Mouse (Mus musculus) heart, embryonic 11.5 days (tissue): ENCODE results near the gene Gm28035. TPM values are rescaled to one million over a fixed set of nuclear protein-coding genes. Genes with fewer than 3 reads are reported as not detected.

ENCODE experiments used
- ATAC-seq: fragments of 200-750 bp; cut with Nextera tagmentation; replicated peaks from 2 replicates; pipeline ENCODE4 v1.8.0; 2017; ENCODE audit warnings: moderate library complexity; ENCODE audit not compliant: insufficient number of reproducible peaks, low FRiP score, low TSS enrichment
- H3K27ac ChIP-seq: fragments of 300-500 bp; sonication (generic); 2 replicates; pipeline ENCODE4 v1.5.1; 2014; ENCODE audit warnings: mild to moderate bottlenecking, low read depth, low read length
- H3K27me3 ChIP-seq: fragments of 300-500 bp; sonication (generic); 2 replicates; pipeline ENCODE4 v1.6.1; 2014; ENCODE audit warnings: mild to moderate bottlenecking, low read length, mixed read lengths; ENCODE audit not compliant: control insufficient read depth, insufficient read depth
- H3K36me3 ChIP-seq: fragments of 300-500 bp; sonication (generic); 2 replicates; pipeline ENCODE4 v1.6.1; 2014; ENCODE audit warnings: mild to moderate bottlenecking, low read length, moderate library complexity, mixed read lengths; ENCODE audit not compliant: control insufficient read depth, insufficient read depth
- H3K4me1 ChIP-seq: fragments of 300-500 bp; sonication (generic); 2 replicates; pipeline ENCODE4 v1.6.1; 2014; ENCODE audit warnings: low read length; ENCODE audit not compliant: control insufficient read depth, insufficient read depth
- H3K4me2 ChIP-seq: fragments of 300-500 bp; sonication (generic); 2 replicates; pipeline ENCODE4 v1.6.1; 2014; ENCODE audit warnings: mild to moderate bottlenecking, moderate library complexity
- H3K4me3 ChIP-seq: fragments of 300-500 bp; sonication (generic); 2 replicates; pipeline ENCODE4 v1.5.1; 2014; ENCODE audit warnings: low read depth, low read length
- H3K9ac ChIP-seq: fragments of 300-500 bp; sonication (generic); 2 replicates; pipeline ENCODE4 v1.6.1; 2014; ENCODE audit warnings: mild to moderate bottlenecking, low read depth, low read length, moderate library complexity
- H3K9me3 ChIP-seq: fragments of 300-500 bp; sonication (generic); replicated peaks from 2 replicates; pipeline ENCODE4 v1.6.1; 2016; ENCODE audit warnings: low read length; ENCODE audit not compliant: control insufficient read depth
- WGBS: fragments of 180-500 bp; shearing (Covaris S2); extraction: QIAGEN DNeasy Blood & Tissue Kit; methylation state at CpG from one replicate; pipeline ENCODE4 v1.1.7; 2014; ENCODE audit not compliant: insufficient replicate concordance; 5-methylcytosine and 5-hydroxymethylcytosine counted together
- polyA plus RNA-seq: library from polyadenylated mRNA; unstranded; fragments of >200 nt; fragmentation: Nextera tagmentation; extraction: Ambion mirVana; gene quantifications from 2 replicates; pipeline ENCODE4 v1.2.1, GENCODE M21; 2014

The Gm28035 gene
- polyA plus RNA-seq, 1 experiment from 2014 or later = not detected

DNA sequence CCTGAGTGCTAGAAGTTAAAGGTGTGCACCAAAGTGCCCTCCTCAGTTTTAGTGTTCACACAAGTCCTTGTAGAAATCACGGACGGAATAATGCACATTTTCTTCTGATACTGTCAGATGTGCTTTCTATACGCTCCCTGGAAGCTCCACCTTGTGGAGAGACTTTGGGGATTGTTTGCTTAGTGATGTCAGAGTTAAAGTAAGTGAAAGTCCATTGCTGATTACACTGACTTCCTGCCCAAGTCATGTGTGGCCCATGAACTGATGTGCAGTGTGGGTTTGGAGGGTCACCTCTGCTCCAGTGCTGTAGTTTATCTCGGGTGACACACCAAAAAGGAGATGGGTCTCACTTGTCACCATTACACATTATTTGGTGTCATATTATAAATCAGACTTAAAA lies 78.9 kb downstream of the Gm28035 start:
- Histone ChIP-seq H3K4me1 (no peaks in the 10 kb centered on the region), H3K27me3 (no peaks in the 10 kb centered on the region), H3K4me3 (no peak overlapping the region), H3K9me3 (no peaks in the 10 kb centered on the region), H3K36me3 (peaks cover 60% of the 10 kb centered on the region), H3K27ac (no peak overlapping the region), H3K4me2 (no peak overlapping the region), H3K9ac (no peak overlapping the region)
- ATAC-seq = no peak
- WGBS = 84% methylated on average over 4 of the region's 4 CpGs

GRCm38 (mm10) chr2:30323111-30323510 lies 82.7 kb downstream of the Gm28035 start:
- no peaks in the 10 kb centered on the region for H3K4me1 ChIP-seq
- no peak overlapping the region for H3K27ac ChIP-seq
- H3K9me3 ChIP-seq = no peaks in the 10 kb centered on the region
- H3K36me3 ChIP-seq = peaks cover 51% of the 10 kb centered on the region
- no peak overlapping the region for H3K9ac ChIP-seq
- H3K4me2 ChIP-seq = no peak overlapping the region
- H3K27me3 ChIP-seq = no peaks in the 10 kb centered on the region
- WGBS = 91% methylated on average over 7 of the region's 7 CpGs
- no peak for ATAC-seq
- H3K4me3 ChIP-seq = no peak overlapping the region

DNA sequence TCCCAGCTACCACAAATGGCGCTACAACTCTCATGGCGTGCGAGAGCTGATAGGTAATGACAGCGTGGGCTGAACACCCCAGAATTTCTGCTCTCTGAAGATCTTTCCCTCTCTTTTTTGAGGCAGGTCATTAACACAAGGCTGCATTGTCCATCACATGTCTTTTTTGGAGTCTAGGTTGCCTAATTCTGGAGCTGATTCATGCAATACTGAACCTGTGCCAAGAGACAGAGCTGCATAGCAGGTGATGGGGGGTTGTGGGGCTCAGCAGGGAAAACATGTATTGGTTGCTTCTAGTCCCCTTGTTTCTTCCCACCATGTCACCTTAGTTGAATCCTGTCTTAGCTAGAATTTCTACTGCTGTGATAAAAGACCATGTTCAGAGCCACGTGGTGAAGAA lies 84.9 kb downstream of the Gm28035 start:
- Histone ChIP-seq H3K9me3 (no peaks in the 10 kb centered on the region), H3K27ac (no peak overlapping the region), H3K4me1 (no peaks in the 10 kb centered on the region), H3K36me3 (peaks cover 59% of the 10 kb centered on the region), H3K9ac (no peak overlapping the region), H3K4me3 (no peak overlapping the region), H3K4me2 (no peak overlapping the region), H3K27me3 (no peaks in the 10 kb centered on the region)
- ATAC-seq = no peak
- WGBS = 88% methylated on average over 5 of the region's 5 CpGs

DNA sequence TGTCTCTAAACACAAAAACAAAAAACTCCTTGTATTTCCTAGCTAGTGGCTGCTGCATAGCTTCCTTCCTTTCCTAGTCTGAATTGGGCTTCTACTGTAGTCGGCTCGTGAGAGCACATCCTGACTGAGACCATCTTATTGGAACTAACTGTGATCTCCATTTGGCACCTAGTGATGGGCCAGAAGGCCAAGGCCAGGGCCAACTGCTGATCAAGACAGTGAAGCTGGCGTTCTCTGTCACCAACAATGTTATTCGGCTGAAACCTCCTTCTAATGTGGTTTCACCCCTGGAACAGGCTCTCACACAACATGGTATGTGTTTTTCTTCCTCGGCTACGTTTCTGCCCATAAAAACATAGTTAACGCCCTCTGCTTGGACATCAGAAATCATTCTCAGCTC lies 86.9 kb downstream of the Gm28035 start:
- H3K27ac ChIP-seq = no peak overlapping the region
- no peak for ATAC-seq
- H3K4me3 ChIP-seq = no peak overlapping the region
- no peaks in the 10 kb centered on the region for H3K4me1 ChIP-seq
- peaks cover 59% of the 10 kb centered on the region for H3K36me3 ChIP-seq
- no peaks in the 10 kb centered on the region for H3K27me3 ChIP-seq
- WGBS = 92% methylated on average over 7 of the region's 7 CpGs
- H3K9me3 ChIP-seq = no peaks in the 10 kb centered on the region
- no peak overlapping the region for H3K4me2 ChIP-seq
- H3K9ac ChIP-seq = no peak overlapping the region

DNA sequence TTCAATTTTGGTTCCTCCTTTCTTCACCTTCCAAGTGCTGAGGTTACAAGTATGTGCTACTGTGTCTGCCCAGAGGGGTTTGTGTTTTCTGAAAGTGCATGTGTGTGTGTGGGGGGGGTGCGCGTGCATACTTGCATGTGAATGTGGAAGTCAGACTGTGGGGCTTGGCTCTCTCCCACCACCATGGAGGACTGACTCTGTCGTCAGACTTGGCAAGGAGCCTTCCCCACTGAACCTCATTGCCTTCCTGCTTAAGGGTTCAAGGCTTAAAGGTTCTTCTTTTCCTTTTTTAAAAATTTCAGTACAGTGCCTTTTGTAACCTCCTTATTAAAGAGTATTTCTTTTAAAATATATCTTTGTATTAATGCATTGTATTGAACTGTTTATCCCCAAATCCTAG lies 88.4 kb downstream of the Gm28035 start:
- Histone ChIP-seq H3K9ac (no peak overlapping the region), H3K9me3 (no peaks in the 10 kb centered on the region), H3K36me3 (peaks cover 56% of the 10 kb centered on the region), H3K4me3 (no peak overlapping the region), H3K27me3 (no peaks in the 10 kb centered on the region), H3K4me2 (no peak overlapping the region), H3K4me1 (no peaks in the 10 kb centered on the region), H3K27ac (no peak overlapping the region)
- ATAC-seq = no peak
- 89% methylated on average over 3 of the region's 3 CpGs for WGBS

Other genes with a start within 250 kb of the Gm28035 start
- 17.5 and 17.6 TPM in 2 replicates for gene Wdr34, start 191.7 kb upstream of the Gm28035 start, polyA plus RNA-seq
- gene Set, start 183.2 kb upstream of the Gm28035 start, polyA plus RNA-seq = 291 and 322 TPM in 2 replicates
- 11.0 and 11.2 TPM in 2 replicates for gene Pkn3, start 162.9 kb upstream of the Gm28035 start, polyA plus RNA-seq
- gene Zdhhc12, start 146.9 kb upstream of the Gm28035 start, polyA plus RNA-seq = 56.3 and 59.1 TPM in 2 replicates
- 5.4 and 7.1 TPM in 2 replicates for gene Zer1, start 116.0 kb upstream of the Gm28035 start, polyA plus RNA-seq
- gene Tbc1d13, start 106.8 kb upstream of the Gm28035 start, polyA plus RNA-seq = 8.2 and 9.1 TPM in 2 replicates
- 30.0 and 33.4 TPM in 2 replicates for gene Endog, start 69.1 kb upstream of the Gm28035 start, polyA plus RNA-seq
- gene Spout1, start 62.1 kb upstream of the Gm28035 start, polyA plus RNA-seq = 41.2 and 43.4 TPM in 2 replicates
- gene Kyat1, start 34.7 kb upstream of the Gm28035 start, polyA plus RNA-seq = 13.6 and 15.5 TPM in 2 replicates
- 38.1 and 46.9 TPM in 2 replicates for gene Lrrc8a, start 2.9 kb upstream of the Gm28035 start, polyA plus RNA-seq
- 4.7 and 7.4 TPM in 2 replicates for gene Phyhd1, start 25.6 kb downstream of the Gm28035 start, polyA plus RNA-seq
- gene Gm28038, start 40.5 kb downstream of the Gm28035 start, polyA plus RNA-seq = not detected in 2 replicates
- gene Dolk, start 45.8 kb downstream of the Gm28035 start, polyA plus RNA-seq = 26.6 and 27.7 TPM in 2 replicates
- gene Nup188, start 45.8 kb downstream of the Gm28035 start, polyA plus RNA-seq = 34.2 and 37.4 TPM in 2 replicates
- 78.8 and 80.2 TPM in 2 replicates for gene Sh3glb2, start 118.8 kb downstream of the Gm28035 start, polyA plus RNA-seq
- gene Miga2, start 123.7 kb downstream of the Gm28035 start, polyA plus RNA-seq = 22.2 and 22.9 TPM in 2 replicates
- gene Dolpp1, start 151.7 kb downstream of the Gm28035 start, polyA plus RNA-seq = 19.5 and 21.3 TPM in 2 replicates
- gene Crat, start 175.2 kb downstream of the Gm28035 start, polyA plus RNA-seq = 61.5 and 66.0 TPM in 2 replicates
- gene Ptpa, start 175.5 kb downstream of the Gm28035 start, polyA plus RNA-seq = 50.3 and 63.5 TPM in 2 replicates
- 2.4 TPM in 2 replicates for gene Ier5l, start 233.7 kb downstream of the Gm28035 start, polyA plus RNA-seq